Mouse (Mus musculus) embryonic facial prominence, embryonic 15.5 days (tissue): ENCODE data around the gene Extl2. TPM values are rescaled to one million over a fixed set of nuclear protein-coding genes. Genes with fewer than 3 reads are reported as not detected.

Experiments
- ATAC-seq: fragments of 200-750 bp; cut with Nextera tagmentation; 2 replicates; pipeline ENCODE4 v1.8.0; 2017; ENCODE audit warnings: low read depth, moderate TSS enrichment; ENCODE audit not compliant: insufficient number of reproducible peaks, low FRiP score, low TSS enrichment
- H3K27ac ChIP-seq: fragments of 300-500 bp; sonication (generic); replicated peaks from 2 replicates; pipeline ENCODE4 v1.5.1; 2015; ENCODE audit warnings: mild to moderate bottlenecking, inconsistent platforms
- H3K27me3 ChIP-seq: fragments of 300-500 bp; sonication (generic); 2 replicates; pipeline ENCODE4 v1.6.1; 2015; ENCODE audit warnings: inconsistent platforms
- H3K36me3 ChIP-seq: fragments of 300-500 bp; sonication (generic); 2 replicates; pipeline ENCODE4 v1.6.1; 2015; ENCODE audit warnings: mild to moderate bottlenecking, inconsistent platforms
- H3K4me1 ChIP-seq: fragments of 300-500 bp; sonication (generic); 2 replicates; pipeline ENCODE4 v1.6.1; 2015; ENCODE audit warnings: inconsistent platforms
- H3K4me2 ChIP-seq: fragments of 300-500 bp; sonication (generic); replicated peaks from 2 replicates; pipeline ENCODE4 v1.6.1; 2015; ENCODE audit warnings: mild to moderate bottlenecking, inconsistent platforms
- H3K4me3 ChIP-seq: fragments of 300-500 bp; sonication (generic); replicated peaks from 2 replicates; pipeline ENCODE4 v1.5.1; 2015; ENCODE audit warnings: mild to moderate bottlenecking, inconsistent platforms
- H3K9ac ChIP-seq: fragments of 300-500 bp; sonication (generic); 2 replicates; pipeline ENCODE4 v1.6.1; 2015; ENCODE audit warnings: inconsistent platforms
- H3K9me3 ChIP-seq: fragments of 300-500 bp; sonication (generic); replicated peaks from 2 replicates; pipeline ENCODE4 v1.6.1; 2016; ENCODE audit warnings: inconsistent platforms
- WGBS: fragments of 180-500 bp; shearing (Covaris S2); methylation state at CpG from one replicate; pipeline ENCODE4 v1.1.7; 2015; 5-methylcytosine and 5-hydroxymethylcytosine counted together
- microRNA-seq: library from miRNA; unstranded; fragments of <30 nt; microRNA quantifications from one replicate; pipeline ENCODE4, GENCODE M21; 2016; ENCODE audit warnings: borderline number of aligned reads
- polyA plus RNA-seq: library from polyadenylated mRNA; unstranded; fragments of >200 nt; fragmentation: Nextera tagmentation; extraction: Ambion mirVana; gene quantifications from 2 replicates; pipeline ENCODE4 v1.2.1, GENCODE M21; 2015

The Extl2 gene
- polyA plus RNA-seq, 1 experiment from 2014 or later = 18.5 TPM

DNA sequence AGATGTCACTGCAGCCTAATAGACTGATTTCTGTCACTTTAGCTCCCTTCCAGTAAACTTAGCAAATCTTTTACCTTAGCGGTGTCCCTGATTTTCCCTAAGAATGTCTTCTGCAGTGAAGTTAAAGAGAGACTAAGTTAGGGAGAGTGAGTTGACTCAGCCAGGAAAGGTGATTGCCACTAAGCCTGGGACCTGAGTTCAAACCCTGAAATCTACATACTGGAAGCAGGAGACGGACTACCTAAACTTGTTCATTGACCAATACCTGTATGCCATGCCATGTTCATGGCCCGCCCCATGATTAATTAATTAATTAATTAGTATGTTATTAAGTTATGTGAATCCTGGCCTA is 26.6 kb downstream of the Extl2 start:
- WGBS = 53% methylated on average over 3 of the region's 3 CpGs
- no peaks in the 10 kb centered on the region for H3K4me1 ChIP-seq
- H3K27me3 ChIP-seq = no peaks in the 10 kb centered on the region
- no peak for ATAC-seq
- no peak overlapping the region for H3K27ac ChIP-seq
- H3K36me3 ChIP-seq = no peaks in the 10 kb centered on the region
- H3K9ac ChIP-seq = no peak overlapping the region
- H3K4me2 ChIP-seq = no peak overlapping the region
- no peaks in the 10 kb centered on the region for H3K9me3 ChIP-seq
- no peak overlapping the region for H3K4me3 ChIP-seq

DNA sequence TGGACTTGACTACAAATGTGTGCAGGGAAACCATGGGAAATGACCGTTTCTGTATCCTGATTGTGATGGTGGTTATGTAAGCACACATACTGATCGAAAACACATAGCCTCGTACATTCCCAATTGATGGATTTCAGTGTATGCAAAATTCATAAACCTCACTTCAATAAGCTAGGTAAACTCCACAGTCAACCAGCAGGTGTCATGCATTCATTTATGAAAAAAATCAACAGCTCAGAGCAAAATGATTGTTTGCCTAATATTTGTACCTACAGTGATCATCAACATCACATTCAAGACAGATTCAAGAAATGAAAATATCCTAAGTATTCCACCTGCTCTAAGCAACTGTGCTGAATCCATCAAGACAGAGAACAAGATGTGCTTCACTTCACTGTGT is 33.5 kb downstream of the Extl2 start:
- H3K9me3 ChIP-seq = no peaks in the 10 kb centered on the region
- no peak overlapping the region for H3K4me3 ChIP-seq
- H3K4me1 ChIP-seq = no peaks in the 10 kb centered on the region
- no peaks in the 10 kb centered on the region for H3K27me3 ChIP-seq
- no peak overlapping the region for H3K4me2 ChIP-seq
- no peak for ATAC-seq
- WGBS = 87% methylated on average over 3 of the region's 3 CpGs
- no peaks in the 10 kb centered on the region for H3K36me3 ChIP-seq
- no peak overlapping the region for H3K9ac ChIP-seq
- no peak overlapping the region for H3K27ac ChIP-seq

DNA sequence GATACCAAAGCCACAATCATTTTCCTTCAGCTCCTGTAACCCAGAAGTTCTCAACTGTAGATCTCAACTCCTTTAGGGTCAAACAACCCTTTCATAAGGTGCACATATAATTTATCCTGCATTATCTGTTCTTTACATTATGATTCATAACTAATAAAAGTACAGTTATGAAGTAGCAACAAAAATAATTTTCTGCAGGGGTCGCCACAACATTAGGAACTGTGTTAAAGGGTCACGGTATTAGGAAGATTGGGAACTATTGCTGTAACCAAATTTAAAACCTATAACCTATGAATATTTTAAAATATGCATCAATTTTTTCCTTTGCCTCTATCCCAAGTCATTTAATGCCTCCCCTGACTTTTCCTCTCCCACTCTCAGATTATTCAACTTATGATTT is 38.7 kb downstream of the Extl2 start:
- Histone ChIP-seq H3K4me2 (no peak overlapping the region), H3K27me3 (no peaks in the 10 kb centered on the region), H3K27ac (no peak overlapping the region), H3K4me1 (no peaks in the 10 kb centered on the region), H3K4me3 (no peak overlapping the region), H3K9me3 (no peaks in the 10 kb centered on the region), H3K9ac (no peak overlapping the region), H3K36me3 (no peaks in the 10 kb centered on the region)
- ATAC-seq = no peak
- 71% methylated on average over 2 of the region's 2 CpGs for WGBS

DNA sequence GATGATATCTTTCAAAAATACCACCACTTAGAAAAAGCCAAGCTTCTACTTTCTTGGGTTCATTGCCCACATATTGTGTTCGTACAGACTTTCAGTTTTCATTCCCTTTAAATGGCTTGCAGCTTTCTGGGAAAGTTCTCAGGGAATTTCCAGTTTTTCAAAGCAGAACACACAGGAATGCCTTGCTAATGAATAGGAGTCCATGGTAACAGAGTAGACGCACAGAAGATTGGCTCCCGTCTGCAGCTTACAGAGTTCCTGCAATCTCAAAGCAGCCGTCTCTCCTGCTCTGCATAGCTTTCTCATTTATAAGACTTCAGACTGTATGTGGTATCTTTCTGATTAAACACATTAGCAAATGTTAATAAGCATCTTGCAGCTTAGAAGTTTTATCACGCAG is 39.8 kb downstream of the Extl2 start:
- no peaks in the 10 kb centered on the region for H3K36me3 ChIP-seq
- no peaks in the 10 kb centered on the region for H3K4me1 ChIP-seq
- no peak for ATAC-seq
- H3K9me3 ChIP-seq = no peaks in the 10 kb centered on the region
- no peaks in the 10 kb centered on the region for H3K27me3 ChIP-seq
- H3K27ac ChIP-seq = no peak overlapping the region
- no peak overlapping the region for H3K4me2 ChIP-seq
- WGBS = 38% methylated on average over 5 of the region's 5 CpGs
- H3K9ac ChIP-seq = no peak overlapping the region
- H3K4me3 ChIP-seq = no peak overlapping the region

DNA sequence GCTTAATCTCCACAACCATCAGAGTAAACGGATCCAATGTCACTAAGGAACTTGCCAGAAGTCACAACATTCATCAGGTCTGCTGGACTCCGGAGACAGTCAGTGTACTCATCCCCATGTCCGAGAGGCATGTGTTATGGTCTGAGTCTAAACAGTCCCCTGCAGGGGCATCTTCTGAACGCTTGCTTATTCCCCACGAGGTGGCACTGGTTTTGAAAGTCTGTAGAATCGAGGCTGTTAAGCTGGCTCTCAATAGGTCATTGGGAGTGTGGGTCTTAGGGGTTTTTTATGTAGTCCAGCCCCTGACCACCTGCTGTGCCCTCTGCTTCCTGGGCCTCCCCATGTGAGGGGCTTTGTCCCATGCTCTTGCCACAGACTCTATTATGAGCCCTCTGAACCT is 49.8 kb downstream of the Extl2 start:
- no peak for ATAC-seq
- no peak overlapping the region for H3K4me2 ChIP-seq
- no peaks in the 10 kb centered on the region for H3K9me3 ChIP-seq
- no peak overlapping the region for H3K9ac ChIP-seq
- no peaks in the 10 kb centered on the region for H3K4me1 ChIP-seq
- 60% methylated on average over 6 of the region's 6 CpGs for WGBS
- no peak overlapping the region for H3K4me3 ChIP-seq
- H3K27me3 ChIP-seq = no peaks in the 10 kb centered on the region
- H3K27ac ChIP-seq = no peak overlapping the region
- H3K36me3 ChIP-seq = no peaks in the 10 kb centered on the region

DNA sequence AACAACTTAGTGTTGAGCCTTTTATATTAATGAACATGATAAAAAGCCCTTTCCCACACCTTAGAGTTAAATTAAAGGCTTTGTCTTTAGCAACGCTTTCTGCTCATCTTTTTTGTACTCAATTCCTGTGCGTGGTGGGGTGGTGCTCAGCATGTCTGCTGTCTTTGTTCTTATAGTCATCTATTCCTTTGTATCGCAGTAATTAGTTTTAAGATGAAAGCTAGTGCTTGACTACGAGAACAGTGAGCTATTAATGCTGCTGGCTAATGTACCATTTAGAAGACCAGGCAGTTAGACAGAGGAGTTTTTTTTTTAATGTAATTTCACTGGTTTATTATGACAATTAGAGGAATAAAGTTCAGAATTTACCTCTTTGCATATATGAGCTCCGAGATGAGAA is 53.1 kb downstream of the Extl2 start:
- 74% methylated on average over 5 of the region's 5 CpGs for WGBS
- Histone ChIP-seq H3K4me3 (no peak overlapping the region), H3K9ac (no peak overlapping the region), H3K36me3 (no peaks in the 10 kb centered on the region), H3K27ac (no peak overlapping the region), H3K27me3 (no peaks in the 10 kb centered on the region), H3K9me3 (no peaks in the 10 kb centered on the region), H3K4me1 (no peaks in the 10 kb centered on the region), H3K4me2 (no peak overlapping the region)
- no peak for ATAC-seq

DNA sequence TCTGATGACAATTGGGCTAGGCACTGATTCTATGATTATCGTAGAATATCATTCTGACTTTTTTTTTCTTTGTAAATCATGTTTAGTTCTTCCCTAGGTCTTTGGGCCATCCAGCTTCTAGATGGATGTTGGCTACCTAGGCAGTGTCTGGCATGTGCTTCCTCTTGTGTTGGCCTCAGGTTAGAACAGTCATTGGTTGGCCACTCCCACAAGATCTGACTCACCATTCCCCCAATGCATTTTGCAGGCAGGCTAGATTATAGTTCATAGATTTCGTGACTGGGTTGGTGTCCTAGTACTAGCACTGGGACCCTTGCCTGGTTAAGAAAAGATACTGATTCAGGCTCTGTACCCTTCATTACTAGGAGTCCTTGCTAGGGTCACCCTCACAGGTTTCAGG is 54.9 kb downstream of the Extl2 start:
- Histone ChIP-seq H3K27ac (no peak overlapping the region), H3K4me1 (no peaks in the 10 kb centered on the region), H3K4me2 (no peak overlapping the region), H3K9ac (no peak overlapping the region), H3K27me3 (no peaks in the 10 kb centered on the region), H3K9me3 (no peaks in the 10 kb centered on the region), H3K4me3 (no peak overlapping the region), H3K36me3 (no peaks in the 10 kb centered on the region)
- no peak for ATAC-seq
- 88% methylated on average over 2 of the region's 2 CpGs for WGBS

DNA sequence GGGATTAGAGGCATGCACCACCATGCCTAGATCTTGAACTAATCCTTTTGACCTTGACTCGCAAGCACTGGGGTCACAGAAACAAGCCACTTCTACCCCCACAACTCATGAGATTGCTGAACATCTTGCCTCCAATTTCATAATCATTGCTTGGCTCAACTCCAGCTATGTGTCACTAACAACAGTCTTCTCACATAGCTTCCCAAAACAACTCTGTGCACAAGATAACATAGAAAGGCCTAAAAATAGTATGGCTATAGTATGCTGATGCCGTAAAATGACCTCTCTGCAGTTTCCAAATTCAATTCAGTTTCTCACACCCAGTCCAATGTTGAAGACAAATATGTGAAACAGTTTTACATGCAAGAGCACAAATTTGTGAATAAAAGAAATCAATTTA is 65.3 kb downstream of the Extl2 start:
- H3K4me1 ChIP-seq = no peaks in the 10 kb centered on the region
- H3K9me3 ChIP-seq = no peaks in the 10 kb centered on the region
- no peaks in the 10 kb centered on the region for H3K36me3 ChIP-seq
- no peak overlapping the region for H3K4me2 ChIP-seq
- H3K4me3 ChIP-seq = no peak overlapping the region
- 70% methylated on average over 2 of the region's 2 CpGs for WGBS
- H3K9ac ChIP-seq = no peak overlapping the region
- H3K27ac ChIP-seq = no peak overlapping the region
- no peak for ATAC-seq
- no peaks in the 10 kb centered on the region for H3K27me3 ChIP-seq

DNA sequence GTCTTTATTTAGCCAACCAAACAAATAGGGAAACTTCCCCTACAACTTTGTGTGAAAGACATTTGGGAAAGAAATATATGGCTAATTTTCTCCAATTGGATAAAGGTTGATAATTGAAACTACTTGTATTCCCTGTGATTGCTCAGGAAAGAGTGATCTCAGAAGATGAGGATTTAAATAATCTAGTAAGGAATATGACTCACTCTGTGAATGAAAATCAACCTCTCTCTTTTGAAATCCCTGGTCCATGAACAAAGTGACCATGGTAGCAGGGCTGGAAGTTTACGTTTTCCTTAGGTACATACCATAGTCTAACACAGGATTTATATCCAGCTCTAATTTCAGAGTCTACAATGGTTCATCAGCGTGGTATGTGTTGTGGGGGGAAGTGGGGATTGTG is 69.5 kb downstream of the Extl2 start:
- 79% methylated on average over 2 of the region's 2 CpGs for whole genome bisulfite sequencing
- no peak overlapping the region for H3K4me2 ChIP-seq

DNA sequence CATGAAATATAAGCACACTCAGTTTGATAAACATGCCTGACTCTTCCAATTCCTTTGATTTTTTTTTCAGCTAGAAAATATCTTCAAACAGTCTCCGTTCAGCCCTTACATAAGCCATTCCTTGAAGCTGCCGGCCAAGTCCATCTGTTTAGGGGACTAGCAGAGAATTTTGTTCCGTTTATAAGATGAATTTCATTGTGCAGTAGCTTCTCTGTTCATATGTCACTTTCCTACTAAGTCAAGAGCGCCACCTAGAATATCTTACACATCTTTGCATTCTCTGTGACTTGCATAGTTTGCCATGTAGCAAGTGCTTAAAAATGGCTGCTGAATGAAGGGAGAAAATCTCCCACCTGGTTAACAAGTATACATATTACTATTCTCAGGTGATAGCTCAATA is 71.2 kb downstream of the Extl2 start:
- Histone ChIP-seq H3K4me2 (no peak overlapping the region), H3K4me1 (no peaks in the 10 kb centered on the region), H3K4me3 (no peak overlapping the region), H3K36me3 (no peaks in the 10 kb centered on the region), H3K9me3 (no peaks in the 10 kb centered on the region), H3K9ac (no peak overlapping the region), H3K27ac (no peak overlapping the region), H3K27me3 (no peaks in the 10 kb centered on the region)
- 70% methylated on average over 4 of the region's 4 CpGs for WGBS
- no peak for ATAC-seq

More for the DNA sequence above, 69.5 kb downstream of the Extl2 start:
- Histone ChIP-seq H3K4me1 (no peaks in the 10 kb centered on the region), H3K4me3 (no peak overlapping the region), H3K27me3 (no peaks in the 10 kb centered on the region), H3K9ac (no peak overlapping the region), H3K36me3 (no peaks in the 10 kb centered on the region), H3K9me3 (no peaks in the 10 kb centered on the region), H3K27ac (no peak overlapping the region)
- ATAC-seq = no peak

Small RNA genes lying within 50 kb of the gene (microRNA-seq; reads per million reads assigned to microRNA genes)
- gene Mir669n = not detected

Other genes with a start within 250 kb of the Extl2 start
- 24.0 and 26.8 TPM in 2 replicates for gene Dph5, start 119.6 kb upstream of the Extl2 start, polyA plus RNA-seq
- 30.3 and 35.0 TPM in 2 replicates for gene Slc30a7, start 56 bp upstream of the Extl2 start, polyA plus RNA-seq
- 37.8 and 42.6 TPM in 2 replicates for gene Vcam1, start 122.2 kb downstream of the Extl2 start, polyA plus RNA-seq
- gene Gpr88, start 246.0 kb downstream of the Extl2 start, polyA plus RNA-seq = 0.85 and 3.3 TPM in 2 replicates